Mouse (Mus musculus): ENCODE data around the gene Zfp1.

The Zfp1 gene

DNA sequence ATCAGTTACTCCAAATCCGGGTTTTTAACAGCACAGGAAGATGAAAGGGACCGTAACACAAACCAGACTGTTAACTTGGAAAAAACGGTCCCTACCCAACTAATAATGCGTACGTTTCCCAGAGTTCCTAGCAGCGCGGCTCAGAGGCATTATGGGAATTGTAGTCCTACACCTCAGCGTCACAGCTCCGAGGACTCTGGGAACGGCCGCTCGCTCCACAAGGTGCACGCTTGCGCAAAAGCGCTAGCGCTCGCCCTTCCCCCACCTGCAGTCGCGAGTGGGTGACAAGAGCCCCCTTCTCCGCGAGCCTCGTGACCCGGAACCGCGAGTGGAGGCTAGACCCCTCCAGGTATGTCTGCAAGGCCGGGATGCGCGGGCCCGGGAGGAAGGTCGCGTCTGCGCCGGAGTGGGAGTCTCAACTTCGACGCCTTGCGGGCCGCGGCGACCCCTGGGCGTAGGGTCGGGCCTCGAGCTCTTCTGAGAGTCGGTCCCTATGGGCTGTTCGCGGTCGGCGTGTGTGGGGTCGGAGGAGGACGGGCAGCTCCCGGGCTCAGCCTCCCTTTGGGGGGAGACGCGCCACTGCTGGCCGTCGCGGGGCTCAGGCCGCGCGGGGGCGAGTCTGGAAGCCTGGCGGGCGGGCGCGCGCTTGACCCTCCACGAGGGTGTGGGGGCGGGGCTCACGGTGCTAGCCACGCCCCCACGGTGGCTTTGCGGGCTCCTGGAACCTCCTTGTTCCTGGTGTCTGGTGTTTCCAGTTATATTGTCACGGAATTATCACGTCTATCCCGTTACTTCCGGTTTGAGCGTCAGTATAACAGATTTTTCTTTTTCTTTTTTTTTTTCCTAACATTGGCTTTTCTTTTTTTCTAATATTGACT, at the start of gene Zfp1:
Zfp1 (plus strand) TSS at position 138 of the 878 bp plus-strand sequence.
- DNase-seq (ENCODE audit: low spot score) = peak; percentile 94

DNA sequence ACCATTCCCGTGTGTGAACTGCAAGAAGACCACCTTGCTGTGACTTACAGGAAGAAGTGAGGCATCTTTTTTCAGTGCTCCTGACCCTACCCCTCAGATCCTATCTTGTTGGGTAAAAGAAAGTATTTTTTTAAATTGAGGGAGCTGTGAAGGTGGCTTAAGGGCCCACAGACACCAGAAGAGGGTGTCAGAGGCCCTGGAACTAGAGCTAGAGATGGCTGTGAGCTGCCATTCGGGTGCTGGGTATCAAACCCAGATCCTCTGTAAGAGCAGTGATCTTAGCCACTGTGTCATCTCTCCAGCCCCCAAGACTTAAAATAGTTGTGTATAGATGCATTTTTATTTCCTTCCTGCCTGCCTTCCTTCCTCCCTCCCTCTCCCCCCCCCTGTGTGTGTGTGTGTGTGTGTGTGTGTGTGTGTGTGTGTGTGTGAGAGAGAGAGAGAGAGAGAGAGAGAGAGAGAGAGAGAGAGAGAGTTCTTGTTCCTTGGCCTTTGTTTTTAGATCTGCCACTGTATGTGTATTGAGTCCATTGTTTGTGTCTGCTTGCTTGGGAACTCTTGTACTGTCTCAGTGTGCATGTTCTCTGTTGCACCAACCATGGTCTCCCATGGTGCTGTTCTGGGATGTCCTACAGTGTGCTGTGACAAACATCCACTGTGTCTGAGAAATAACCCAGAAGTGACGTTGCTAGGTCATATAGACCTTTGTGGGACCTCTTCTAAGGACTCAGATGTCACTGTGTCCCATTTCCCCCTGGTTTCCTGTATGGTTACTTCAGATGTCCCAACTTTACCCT, 49.0 kb upstream of the Zfp1 start:
- no peak for DNase-seq (ENCODE audit: low spot score)

DNA sequence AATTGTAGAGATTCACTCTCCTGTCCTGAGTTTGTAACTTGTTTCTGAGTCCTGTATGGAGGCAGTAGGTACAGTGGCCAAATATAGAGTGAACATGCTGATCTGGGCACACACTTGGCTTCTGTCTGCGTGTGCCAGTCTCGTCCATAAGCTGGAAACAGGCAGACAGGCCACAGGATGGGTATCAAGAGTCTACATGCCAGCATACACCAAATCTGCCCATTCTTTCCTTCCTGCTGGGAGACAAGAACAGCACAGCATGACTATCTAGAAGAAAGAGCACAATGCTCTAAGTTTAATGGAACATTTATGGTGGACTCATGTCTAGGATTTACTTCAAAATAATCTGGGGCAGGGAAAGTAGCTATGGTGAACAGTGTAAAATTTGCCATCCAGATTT, 48.2 kb upstream of the Zfp1 start:
- no peak for DNase-seq (ENCODE audit: low spot score)

DNA sequence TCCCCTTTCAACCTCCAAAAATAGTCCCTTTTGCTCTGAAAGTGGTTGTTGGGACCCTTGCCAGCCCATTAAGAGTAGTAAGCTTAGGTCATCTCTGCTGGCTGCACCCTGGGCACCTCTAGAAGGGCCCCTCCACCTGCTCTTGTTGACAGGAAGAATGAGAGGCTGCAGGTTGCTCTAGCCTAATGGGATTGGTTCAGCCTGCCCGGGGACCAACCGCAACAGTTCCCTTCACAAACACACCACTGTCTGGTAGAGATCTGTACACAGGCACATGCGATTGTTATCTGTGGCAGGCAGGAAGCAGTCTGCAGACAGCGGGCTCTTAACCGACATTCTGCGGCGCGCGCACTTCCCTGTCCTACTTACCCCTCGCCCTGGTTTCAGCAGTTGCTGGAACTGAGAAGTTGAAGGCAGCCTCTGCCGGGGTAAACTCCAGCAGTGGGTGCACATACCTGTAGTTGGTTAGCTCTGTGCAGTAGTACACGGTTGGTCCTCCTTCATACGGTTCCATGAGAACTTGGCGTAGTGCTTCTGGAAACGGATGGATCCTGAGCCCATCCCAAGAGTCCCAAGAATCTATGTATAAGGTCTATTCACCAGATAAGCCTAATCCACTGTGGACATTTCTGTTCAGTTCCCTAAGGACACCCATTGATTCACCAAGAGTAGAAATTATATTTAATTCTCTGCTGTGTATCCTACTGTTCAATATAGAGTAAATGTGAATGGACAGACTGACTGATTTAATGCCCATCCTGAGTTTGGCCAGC, 47.3 kb upstream of the Zfp1 start:
- no peak for DNase-seq (ENCODE audit: low spot score)

DNA sequence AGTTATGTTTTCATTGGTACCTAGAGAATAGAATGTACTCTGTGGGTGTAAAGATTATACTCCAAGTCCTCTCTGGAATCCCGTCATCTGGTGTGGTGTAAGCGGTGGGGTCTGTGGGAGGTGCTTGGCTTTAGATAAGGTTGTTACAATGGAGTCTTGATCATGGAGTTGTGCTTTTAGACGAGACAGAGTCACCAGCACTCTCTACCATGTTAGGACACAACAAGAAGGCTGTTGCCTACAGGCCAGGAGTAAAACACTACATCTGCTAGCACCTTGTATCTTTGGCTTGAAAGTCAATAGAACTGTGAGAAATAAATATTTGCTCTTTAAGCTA, 46.7 kb upstream of the Zfp1 start:
- DNase-seq (ENCODE audit: low spot score) = no peak

DNA sequence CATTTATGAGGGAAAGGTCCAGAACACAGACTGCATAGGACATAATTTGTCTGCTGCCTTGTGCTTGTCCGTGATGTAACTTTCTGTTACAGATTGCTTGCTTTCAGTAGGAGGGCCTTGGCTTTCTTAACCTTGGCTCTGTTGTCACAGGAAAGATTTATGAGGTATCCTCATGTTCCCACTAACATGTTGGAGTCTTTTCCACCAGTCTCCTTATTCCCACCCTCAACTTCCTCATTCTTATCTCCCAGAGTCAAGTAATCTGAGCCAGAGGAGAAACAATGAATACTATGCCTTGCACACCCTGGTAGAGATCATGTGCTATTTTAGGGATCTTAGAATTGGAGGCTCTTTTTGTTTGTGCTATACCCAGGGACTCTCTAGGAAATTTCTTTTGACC, 45.9 kb upstream of the Zfp1 start:
- DNase-seq (ENCODE audit: low spot score) = peak; percentile 57

DNA sequence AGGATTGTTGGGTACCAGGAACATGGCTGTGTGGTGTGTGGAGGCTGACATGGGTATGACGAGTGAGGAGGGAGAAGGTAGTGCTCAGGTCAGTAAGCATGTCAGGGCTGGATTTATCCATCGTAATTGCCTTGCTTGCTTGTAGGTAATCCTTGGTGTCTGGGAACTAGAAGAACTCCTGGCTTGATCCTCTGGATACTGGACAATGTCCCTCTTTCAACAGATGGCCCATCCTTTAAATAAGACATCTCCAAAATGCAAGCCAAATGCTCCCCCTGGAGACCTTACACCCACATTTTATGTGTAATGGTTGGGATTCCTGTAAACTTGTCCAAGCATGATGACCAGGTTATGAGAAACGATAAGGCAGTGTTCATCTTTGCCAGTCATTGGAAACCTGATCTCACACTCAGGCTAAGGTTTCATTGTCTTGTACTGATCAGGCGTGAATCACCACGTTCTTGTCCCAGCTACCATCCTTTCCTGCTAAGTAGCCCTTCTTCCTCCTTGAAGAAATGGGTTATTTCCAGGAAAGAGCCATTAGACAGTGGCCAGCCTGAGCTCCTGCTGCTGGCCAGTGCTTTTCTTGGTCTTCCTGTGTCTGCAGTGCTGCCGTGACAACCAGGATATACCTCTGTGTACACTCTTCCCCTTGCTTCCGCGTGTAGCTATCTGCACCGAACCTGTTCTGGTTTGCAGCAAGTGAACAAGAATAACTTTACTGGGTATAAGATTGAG, 43.3 kb upstream of the Zfp1 start:
- no peak for DNase-seq (ENCODE audit: low spot score)

DNA sequence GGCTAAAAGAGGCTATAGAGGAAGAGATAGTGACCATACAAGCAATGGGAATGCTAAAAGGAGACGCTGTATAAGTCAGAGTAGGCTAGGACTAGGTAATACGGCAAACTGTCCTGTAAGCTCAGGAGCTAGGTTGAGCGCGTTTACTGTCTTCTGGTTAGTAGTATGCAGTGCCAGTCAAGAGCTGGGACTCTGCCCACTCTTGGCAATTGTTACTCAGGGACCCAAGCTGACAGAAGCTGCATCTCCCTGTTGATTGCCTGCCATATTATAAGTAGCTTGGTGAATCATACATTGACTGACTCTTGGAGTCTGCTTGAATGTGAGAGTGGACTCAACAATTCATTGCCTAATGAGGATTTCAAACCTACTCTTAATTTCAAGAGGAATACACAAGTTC, 41.2 kb upstream of the Zfp1 start:
- DNase-seq (ENCODE audit: low spot score) = no peak

DNA sequence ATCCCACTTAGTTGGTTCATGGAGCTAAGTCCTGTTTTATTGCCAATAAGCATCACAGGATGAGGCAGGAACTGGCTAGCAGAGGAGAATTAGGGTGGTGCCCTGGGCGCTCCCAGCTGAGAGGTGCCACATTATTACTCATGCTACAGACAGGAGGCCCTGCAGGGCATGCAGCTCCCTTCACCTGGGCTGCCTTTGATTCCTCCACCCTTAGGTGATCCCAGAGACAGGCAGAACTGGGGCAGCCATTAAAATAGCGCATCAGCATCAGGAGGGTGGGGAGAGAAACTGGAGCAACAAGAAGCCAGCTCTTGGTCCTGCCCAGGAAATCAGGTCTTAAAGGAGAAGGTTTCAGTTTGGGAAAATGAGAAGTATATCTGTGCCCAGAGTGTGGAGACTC, 38.2 kb upstream of the Zfp1 start:
- no peak for DNase-seq (ENCODE audit: low spot score)

DNA sequence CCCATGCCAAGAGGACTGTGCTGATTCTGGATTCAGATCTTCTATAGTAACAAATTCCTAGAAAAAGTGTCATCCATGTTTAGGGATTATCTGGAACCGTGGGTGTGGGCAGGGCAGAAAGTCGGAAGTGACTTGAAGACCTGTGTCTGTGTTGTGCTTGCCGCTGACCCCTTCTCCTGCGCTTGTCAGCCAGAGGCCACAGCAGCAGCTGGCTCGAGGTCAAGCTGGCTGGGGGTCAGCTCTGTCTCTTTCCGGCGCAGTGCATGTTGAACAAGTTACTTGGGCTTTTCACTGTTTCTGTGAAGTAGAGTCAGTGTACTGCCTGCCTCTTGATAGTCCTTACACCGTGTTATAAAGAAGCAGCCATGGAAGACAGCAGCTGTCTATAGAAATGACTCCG, 36.2 kb upstream of the Zfp1 start:
- no peak for DNase-seq (ENCODE audit: low spot score)

DNA sequence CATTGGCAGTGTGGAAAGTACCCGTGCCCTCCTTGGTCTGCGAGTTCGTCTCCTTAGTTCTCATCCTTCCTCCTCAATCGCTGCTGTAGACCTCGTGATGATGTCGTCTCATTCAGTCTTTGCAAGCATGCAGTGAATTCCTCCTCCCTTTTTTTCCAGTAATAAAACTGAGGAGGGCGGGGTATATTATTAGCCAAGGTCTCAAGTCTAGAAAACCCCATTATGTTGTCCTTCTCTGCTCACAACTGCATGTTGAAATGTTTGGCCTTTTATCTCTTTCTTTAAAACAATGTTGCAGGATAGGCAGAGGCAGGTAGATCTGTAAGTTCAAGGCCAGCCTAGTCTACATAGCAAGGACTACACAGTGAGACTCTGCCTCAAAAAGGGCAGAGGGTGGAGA, 35.8 kb upstream of the Zfp1 start:
- DNase-seq (ENCODE audit: low spot score) = no peak

DNA sequence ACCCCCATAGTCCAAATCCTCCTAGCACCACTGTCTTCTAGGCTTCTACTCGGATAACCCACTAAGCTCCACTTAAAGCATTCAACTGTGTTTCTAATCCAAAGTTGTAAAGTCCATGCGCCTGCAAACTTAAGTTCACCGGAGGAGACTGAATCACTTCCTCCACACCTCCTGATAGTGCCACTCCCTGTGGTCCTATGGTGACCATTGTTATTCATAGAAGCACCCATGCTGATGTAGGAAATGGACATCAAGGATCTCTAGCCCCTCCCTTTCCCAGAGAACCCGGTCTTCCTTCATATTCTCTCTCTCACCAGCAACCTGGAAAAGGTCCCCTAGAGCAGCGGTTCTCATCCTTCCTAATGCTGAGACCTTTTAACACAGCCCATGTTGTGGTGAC, 30.0 kb upstream of the Zfp1 start:
- DNase-seq (ENCODE audit: low spot score) = no peak

DNA sequence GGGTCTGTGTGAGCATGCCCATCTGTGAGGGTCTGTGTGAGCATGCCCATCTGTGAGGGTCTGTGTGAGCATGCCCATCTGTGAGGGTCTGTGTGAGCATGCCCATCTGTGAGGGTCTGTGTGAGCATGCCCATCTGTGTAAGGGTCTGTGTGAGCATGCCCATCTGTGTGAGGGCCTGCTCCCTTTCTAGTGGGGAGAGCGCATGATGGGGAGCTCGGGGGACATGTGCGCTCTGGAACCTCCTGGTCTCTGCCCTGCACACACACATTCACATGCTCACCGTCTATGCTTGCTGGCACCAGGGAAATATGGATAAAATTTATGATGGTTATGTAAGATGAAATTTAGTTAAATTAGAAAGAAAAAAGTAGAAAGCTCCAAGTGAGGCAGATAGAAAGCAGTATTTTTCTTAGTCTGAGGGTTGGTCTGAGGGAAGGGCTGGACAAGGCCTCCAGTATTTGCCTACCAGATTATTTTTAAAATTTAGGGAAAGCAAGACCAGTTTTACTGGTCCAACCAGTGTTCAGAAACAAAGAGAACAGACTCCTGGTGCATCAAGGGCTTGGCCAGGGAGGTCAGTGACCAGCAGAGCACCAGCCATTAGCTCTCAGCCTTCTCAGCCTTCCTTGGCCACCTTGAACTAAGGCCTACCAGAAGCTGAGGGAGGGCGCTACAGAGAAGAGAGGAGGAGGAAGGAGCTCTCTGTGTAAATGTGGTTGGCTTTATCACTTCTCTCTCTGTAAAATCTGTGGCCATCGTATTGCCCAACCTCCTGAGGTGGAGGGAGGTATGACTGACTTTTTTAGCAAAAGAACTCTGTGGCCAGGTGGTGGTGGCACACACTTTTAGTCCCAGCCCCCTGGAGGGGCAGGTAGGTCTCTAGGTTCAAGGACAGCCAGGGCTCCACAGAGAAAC, 28.2 kb upstream of the Zfp1 start:
- DNase-seq (ENCODE audit: low spot score) = no peak

DNA sequence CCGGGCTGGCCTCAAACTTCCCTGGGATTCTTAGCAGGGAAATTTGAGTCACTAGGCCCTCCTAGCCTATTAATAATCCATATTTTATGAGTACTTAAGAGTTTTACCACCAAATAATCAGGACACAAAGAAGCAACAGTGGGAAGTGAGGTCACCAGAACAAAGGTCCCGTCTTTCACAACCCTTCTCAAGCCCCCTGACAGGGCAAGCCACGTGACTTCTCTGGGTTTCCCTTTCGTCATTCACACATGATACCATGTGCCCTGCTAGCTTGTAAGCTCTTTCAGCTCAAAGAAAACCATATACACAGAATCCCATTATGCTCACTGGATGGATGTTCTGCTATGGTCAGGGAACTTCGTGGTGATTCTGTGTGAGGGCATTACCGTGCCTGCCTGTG, 25.4 kb upstream of the Zfp1 start:
- DNase-seq (ENCODE audit: low spot score) = no peak

DNA sequence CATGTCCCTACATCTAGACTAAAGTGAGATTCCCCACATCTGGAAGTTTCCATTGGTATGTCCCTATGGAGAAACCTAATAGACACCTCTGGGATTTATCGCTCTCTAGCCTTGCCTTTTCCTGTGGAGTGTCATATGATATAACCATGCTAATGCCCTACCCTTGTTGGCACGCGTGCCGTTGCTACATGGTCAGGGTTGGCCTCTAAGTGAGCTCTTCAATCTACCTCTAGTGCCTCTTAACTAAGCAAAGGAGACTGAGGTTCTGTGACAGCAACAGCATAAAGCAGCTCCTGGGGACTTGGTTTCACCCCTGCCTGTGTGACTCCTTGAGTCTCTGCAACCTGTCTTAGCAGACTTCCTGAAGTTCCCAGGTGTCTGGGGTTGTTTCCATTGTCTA, 24.9 kb upstream of the Zfp1 start:
- DNase-seq (ENCODE audit: low spot score) = no peak

DNA sequence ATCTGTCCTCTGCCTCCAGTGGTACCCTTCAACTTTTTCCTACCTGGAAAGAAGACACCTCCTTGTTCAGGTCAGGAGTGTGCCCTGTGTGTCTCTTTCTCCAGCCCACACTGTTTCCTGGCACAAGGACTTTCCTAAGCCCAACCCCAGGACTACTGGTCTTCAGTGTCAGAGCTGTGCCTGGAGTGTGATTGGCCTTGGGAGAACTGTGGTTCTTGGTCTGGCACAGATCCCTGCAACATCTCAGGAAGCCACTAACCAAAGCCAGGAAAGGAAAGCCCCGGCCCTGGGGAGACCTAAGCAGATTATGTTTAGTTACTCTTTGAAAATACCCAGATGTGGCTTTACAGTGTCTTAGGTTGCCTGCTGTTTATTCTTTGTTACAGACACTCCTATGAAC, 23.3 kb upstream of the Zfp1 start:
- no peak for DNase-seq (ENCODE audit: low spot score)

DNA sequence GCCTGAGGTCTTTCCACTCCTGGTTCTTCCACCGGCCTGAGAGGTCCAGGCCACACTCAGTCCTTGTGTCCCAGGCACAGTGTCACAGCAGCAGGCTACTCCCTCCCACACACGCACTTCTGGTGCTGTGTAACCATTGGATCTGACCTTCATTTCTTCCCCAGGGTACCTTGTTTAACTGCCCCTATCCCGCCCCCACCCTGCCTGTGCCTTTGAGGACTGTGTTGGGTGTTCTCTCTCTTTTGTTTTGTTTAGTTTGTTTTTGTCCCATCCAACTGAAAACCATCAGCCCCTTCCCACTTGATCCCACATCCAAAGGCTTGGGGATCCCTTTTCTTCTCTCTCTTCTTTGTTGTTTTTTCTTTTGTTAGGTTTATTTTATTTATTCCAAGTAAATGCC, 21.1 kb upstream of the Zfp1 start:
- DNase-seq (ENCODE audit: low spot score) = no peak

DNA sequence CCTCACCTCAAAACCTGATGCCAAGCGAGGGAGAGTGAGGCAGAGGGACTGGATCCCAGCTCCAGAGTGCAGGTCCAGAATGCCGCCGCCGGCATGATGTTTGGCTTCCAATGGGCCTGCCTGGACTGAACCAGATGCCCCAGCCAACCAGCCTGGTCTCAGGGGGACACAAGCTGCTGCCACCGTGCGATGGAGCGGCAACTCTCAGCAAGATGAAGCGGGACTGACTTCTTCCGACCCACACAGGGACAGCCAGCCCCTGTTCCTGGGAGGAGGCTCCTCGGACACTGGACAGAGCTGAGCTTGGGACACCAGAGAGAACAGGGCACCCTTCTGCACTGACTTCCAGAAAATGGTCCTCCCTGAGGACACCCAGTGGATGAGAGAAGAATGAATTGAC, 20.6 kb upstream of the Zfp1 start:
- DNase-seq (ENCODE audit: low spot score) = no peak

DNA sequence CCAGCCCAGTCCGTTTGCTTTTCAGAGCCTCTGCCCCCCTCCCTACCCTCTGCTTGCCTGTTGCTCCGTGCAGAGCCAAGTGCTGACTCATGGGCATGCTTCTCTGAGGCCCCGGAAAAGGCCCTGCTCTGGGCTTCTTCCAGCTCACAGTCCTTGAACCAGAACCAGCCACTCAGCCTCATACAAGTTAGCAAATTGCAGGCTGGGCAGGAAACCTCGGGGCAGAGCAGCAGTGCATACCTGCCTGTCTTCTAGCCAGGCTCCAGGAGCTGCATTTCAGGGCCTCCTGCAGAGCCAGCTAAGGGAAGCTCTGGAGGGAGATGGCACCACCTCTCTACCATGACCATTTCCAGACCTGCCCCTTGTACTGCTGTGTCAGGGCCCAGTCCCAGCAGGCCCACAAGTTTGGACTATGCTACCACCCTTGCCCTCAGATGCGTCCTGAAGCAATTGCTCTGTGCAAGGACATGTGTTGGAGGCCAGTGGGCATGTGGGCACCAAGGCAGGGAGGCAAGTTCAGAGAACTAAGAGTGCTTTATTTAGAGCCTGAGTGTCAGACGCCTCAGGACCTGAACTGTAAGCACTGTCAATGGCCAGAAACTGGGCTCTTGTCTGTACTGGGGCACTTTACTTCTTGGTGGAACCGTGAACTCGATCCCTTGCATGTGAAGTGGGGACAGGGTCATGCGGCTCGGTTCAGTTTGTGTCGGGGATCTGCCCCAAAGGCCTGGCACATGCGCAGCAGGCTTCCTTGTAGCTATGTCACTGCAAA, 18.9 kb upstream of the Zfp1 start:
- DNase-seq (ENCODE audit: low spot score) = peak; percentile 74

DNA sequence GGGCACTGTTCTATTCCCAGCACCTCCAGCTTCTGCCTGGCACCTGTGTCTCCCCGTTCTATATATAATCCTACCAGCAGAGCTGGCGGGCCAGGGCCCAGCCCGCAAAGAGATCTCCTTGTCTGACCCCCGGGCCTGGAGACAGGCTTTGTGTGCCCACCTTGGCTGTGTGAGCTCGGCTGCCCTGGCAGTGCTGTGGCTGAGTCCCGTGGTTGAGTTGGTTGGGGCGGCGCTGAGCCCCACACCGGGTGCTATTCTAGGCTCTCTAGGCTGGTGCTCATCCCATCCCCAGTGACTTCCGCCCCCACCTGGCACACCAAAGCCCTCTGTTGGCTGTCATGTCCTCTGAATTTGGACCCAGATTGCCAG, 18.4 kb upstream of the Zfp1 start:
- DNase-seq (ENCODE audit: low spot score) = no peak
